Mouse (Mus musculus): ENCODE data around the gene Hectd4. TPM values are rescaled to one million over a fixed set of nuclear protein-coding genes. Genes with fewer than 3 reads are reported as not detected.
"Not testable (repeated sequence)": the region's sequence is repeated elsewhere in the genome, so short reads cannot be mapped to it uniquely, and the experiment has no call there.

Hectd4 gene
- total RNA-seq, 2 experiments from 2014 or later, result 180 to 193 TPM

- DNase-seq (ENCODE audit: low spot score in 2 of 2), result no peak
Measured at GRCm38 (mm10) chr5:121276808-121277207, 56.8 kb downstream of the Hectd4 start.

GRCm38 (mm10) chr5:121280456-121280855, 60.4 kb downstream of the Hectd4 start:
- no peak for DNase-seq (ENCODE audit: low spot score in 2 of 2)

GRCm38 (mm10) chr5:121283051-121283450, 63.0 kb downstream of the Hectd4 start:
- no peak for DNase-seq (ENCODE audit: low spot score in 2 of 2)

GRCm38 (mm10) chr5:121284816-121285215, 64.8 kb downstream of the Hectd4 start:
- DNase-seq (ENCODE audit: low spot score in 2 of 2), result no peak

GRCm38 (mm10) chr5:121287213-121287612, 67.2 kb downstream of the Hectd4 start:
- DNase-seq (ENCODE audit: low spot score in 2 of 2), result no peak

- no peak for DNase-seq (ENCODE audit: low spot score in 2 of 2)
Measured at GRCm38 (mm10) chr5:121290289-121290688, 70.3 kb downstream of the Hectd4 start.

- no peak for DNase-seq (ENCODE audit: low spot score in 2 of 2)
Measured at GRCm38 (mm10) chr5:121292309-121293165, 72.5 kb downstream of the Hectd4 start.

- no peak for DNase-seq (ENCODE audit: low spot score in 2 of 2)
Measured at GRCm38 (mm10) chr5:121305009-121305408, 85.0 kb downstream of the Hectd4 start.

- DNase-seq (ENCODE audit: low spot score in 2 of 2), result no peak
Measured at GRCm38 (mm10) chr5:121307620-121308019, 87.6 kb downstream of the Hectd4 start.

GRCm38 (mm10) chr5:121311576-121311975, 91.6 kb downstream of the Hectd4 start:
- no peak for DNase-seq (ENCODE audit: low spot score in 2 of 2)

GRCm38 (mm10) chr5:121313764-121314474, 93.9 kb downstream of the Hectd4 start:
- DNase-seq (ENCODE audit: low spot score in 2 of 2), result peak; percentile 37 to 73

GRCm38 (mm10) chr5:121326079-121326805, 106.2 kb downstream of the Hectd4 start:
- DNase-seq (ENCODE audit: low spot score in 2 of 2), result no peak

GRCm38 (mm10) chr5:121329333-121330058, 109.5 kb downstream of the Hectd4 start:
- no peak for DNase-seq (ENCODE audit: low spot score in 2 of 2)

GRCm38 (mm10) chr5:121330154-121330816, 110.3 kb downstream of the Hectd4 start:
- DNase-seq (ENCODE audit: low spot score in 2 of 2), result not testable (repeated sequence)

GRCm38 (mm10) chr5:121331731-121332130, 111.7 kb downstream of the Hectd4 start:
- DNase-seq (ENCODE audit: low spot score in 2 of 2), result no peak

GRCm38 (mm10) chr5:121333976-121334375, 114.0 kb downstream of the Hectd4 start:
- DNase-seq (ENCODE audit: low spot score in 2 of 2), result no peak

GRCm38 (mm10) chr5:121334454-121334853, 114.4 kb downstream of the Hectd4 start:
- no peak for DNase-seq (ENCODE audit: low spot score in 2 of 2)

- DNase-seq (ENCODE audit: low spot score in 2 of 2), result no peak
Measured at GRCm38 (mm10) chr5:121335426-121335825, 115.4 kb downstream of the Hectd4 start.

- DNase-seq (ENCODE audit: low spot score in 2 of 2), result no peak
Measured at GRCm38 (mm10) chr5:121336009-121336408, 116.0 kb downstream of the Hectd4 start.

GRCm38 (mm10) chr5:121336776-121337175, 116.8 kb downstream of the Hectd4 start:
- no peak for DNase-seq (ENCODE audit: low spot score in 2 of 2)
